Mouse (Mus musculus): ENCODE measurements around the gene Senp3. TPM values are rescaled to one million over a fixed set of nuclear protein-coding genes. Genes with fewer than 3 reads are reported as not detected.
"Not testable (repeated sequence)": the region's sequence is repeated elsewhere in the genome, so short reads cannot be mapped to it uniquely, and the experiment has no call there.

The Senp3 gene
- 100 to 1,000 TPM in 1 of 2 experiments, 10 to 100 TPM in 1; 96.9 to 103 TPM for total RNA-seq (2021)

- DNase-seq (ENCODE audit: extremely low spot score in 1 of 2, low spot score in 2 of 2), result peak; percentile 97 to 99
- intact Hi-C loops (cut with DNase I), result loop anchor here (2.0 to 5.0 kb wide), 2 partner anchors 36 to 73 kb away; no protein-coding TSS in a partner anchor
These were observed at the start of gene Senp3 for GRCm38 (mm10) chr11:69681314-69682208. Gene Senp3 (minus strand): TSS chr11:69682084.

GRCm38 (mm10) chr11:69731408-69731807, 49.5 kb upstream of the Senp3 start:
- DNase-seq (ENCODE audit: extremely low spot score in 1 of 2, low spot score in 2 of 2); intact Hi-C loops (cut with DNase I): not testable (repeated sequence)

- DNase-seq (ENCODE audit: extremely low spot score in 1 of 2, low spot score in 2 of 2), result peak in 1 of 2 experiments; percentile 54
- intact Hi-C loops (cut with DNase I), result no loop called here
These were observed 47.2 kb upstream of the Senp3 start for GRCm38 (mm10) chr11:69729063-69729462.

- no peak for DNase-seq (ENCODE audit: extremely low spot score in 1 of 2, low spot score in 2 of 2)
- intact Hi-C loops (cut with DNase I), result no loop called here
These were observed 44.1 kb upstream of the Senp3 start for GRCm38 (mm10) chr11:69725951-69726350.

GRCm38 (mm10) chr11:69723074-69723473, 41.2 kb upstream of the Senp3 start:
- DNase-seq (ENCODE audit: extremely low spot score in 1 of 2, low spot score in 2 of 2), result no peak
- intact Hi-C loops (cut with DNase I), result no loop called here

GRCm38 (mm10) chr11:69720852-69721251, 39.0 kb upstream of the Senp3 start:
- DNase-seq (ENCODE audit: extremely low spot score in 1 of 2, low spot score in 2 of 2), result no peak
- intact Hi-C loops (cut with DNase I), result no loop called here

- DNase-seq (ENCODE audit: extremely low spot score in 1 of 2, low spot score in 2 of 2), result no peak
These were observed 37.5 kb upstream of the Senp3 start for GRCm38 (mm10) chr11:69719423-69719822.

GRCm38 (mm10) chr11:69718661-69719060, 36.8 kb upstream of the Senp3 start:
- intact Hi-C loops (cut with DNase I), result loop anchor here (5.0 kb wide), 1 partner anchor 36 kb away; the partner anchor contains the start of gene Senp3
- DNase-seq (ENCODE audit: extremely low spot score in 1 of 2, low spot score in 2 of 2), result no peak

More at GRCm38 (mm10) chr11:69719423-69719822, 37.5 kb upstream of the Senp3 start:
- intact Hi-C loops (cut with DNase I), result loop anchor here (5.0 kb wide), 1 partner anchor 37 kb away; the partner anchor contains the start of gene Senp3

GRCm38 (mm10) chr11:69716953-69717352, 35.1 kb upstream of the Senp3 start:
- intact Hi-C loops (cut with DNase I), result loop anchor here (5.0 kb wide), 1 partner anchor 35 kb away; the partner anchor contains the start of gene Senp3
- DNase-seq (ENCODE audit: extremely low spot score in 1 of 2, low spot score in 2 of 2), result no peak

GRCm38 (mm10) chr11:69715929-69716328, 34.0 kb upstream of the Senp3 start:
- peak in 1 of 2 experiments; percentile 16 for DNase-seq (ENCODE audit: extremely low spot score in 1 of 2, low spot score in 2 of 2)

GRCm38 (mm10) chr11:69715482-69715881, 33.6 kb upstream of the Senp3 start:
- intact Hi-C loops (cut with DNase I), result loop anchor here (5.0 kb wide), 1 partner anchor 33 kb away; the partner anchor contains the start of gene Senp3
- peak in 1 of 2 experiments; percentile 44 for DNase-seq (ENCODE audit: extremely low spot score in 1 of 2, low spot score in 2 of 2)

More at GRCm38 (mm10) chr11:69715929-69716328, 34.0 kb upstream of the Senp3 start:
- intact Hi-C loops (cut with DNase I), result loop anchor here (5.0 kb wide), 1 partner anchor 34 kb away; the partner anchor contains the start of gene Senp3

- peak in 1 of 2 experiments; percentile 37 for DNase-seq (ENCODE audit: extremely low spot score in 1 of 2, low spot score in 2 of 2)
- intact Hi-C loops (cut with DNase I), result loop anchor here (5.0 kb wide), 1 partner anchor 32 kb away; the partner anchor contains the start of gene Senp3
These were observed 32.9 kb upstream of the Senp3 start for GRCm38 (mm10) chr11:69714636-69715329.

GRCm38 (mm10) chr11:69712954-69713672, 31.2 kb upstream of the Senp3 start:
- intact Hi-C loops (cut with DNase I), result no loop called here
- no peak for DNase-seq (ENCODE audit: extremely low spot score in 1 of 2, low spot score in 2 of 2)

- DNase-seq (ENCODE audit: extremely low spot score in 1 of 2, low spot score in 2 of 2), result no peak
- intact Hi-C loops (cut with DNase I), result no loop called here
These were observed 29.2 kb upstream of the Senp3 start for GRCm38 (mm10) chr11:69711082-69711481.

GRCm38 (mm10) chr11:69710470-69710869, 28.6 kb upstream of the Senp3 start:
- DNase-seq (ENCODE audit: extremely low spot score in 1 of 2, low spot score in 2 of 2), result no peak
- intact Hi-C loops (cut with DNase I), result no loop called here

- intact Hi-C loops (cut with DNase I), result no loop called here
- DNase-seq (ENCODE audit: extremely low spot score in 1 of 2, low spot score in 2 of 2), result no peak
These were observed 27.9 kb upstream of the Senp3 start for GRCm38 (mm10) chr11:69709554-69710446.

GRCm38 (mm10) chr11:69708614-69709265, 26.9 kb upstream of the Senp3 start:
- DNase-seq (ENCODE audit: extremely low spot score in 1 of 2, low spot score in 2 of 2), result no peak
- intact Hi-C loops (cut with DNase I), result no loop called here

Data from left cerebral cortex, postnatal 10 days (tissue).